Mouse (Mus musculus): ENCODE measurements around the gene Trat1. TPM values are rescaled to one million over a fixed set of nuclear protein-coding genes. Genes with fewer than 3 reads are reported as not detected.

Trat1 gene
- total RNA-seq, 1 experiment from 2014 or later, result 0.06 TPM

- no peak for DNase-seq
Observed at GRCm38 (mm10) chr16:48719679-48720078, 52.1 kb downstream of the Trat1 start.

- no peak for DNase-seq
Observed at GRCm38 (mm10) chr16:48716343-48716742, 55.5 kb downstream of the Trat1 start.

- DNase-seq, result no peak
Observed at GRCm38 (mm10) chr16:48701896-48702295, 69.9 kb downstream of the Trat1 start.

Other genes with a start within 250 kb of the Trat1 start
- not detected in 2 replicates for gene Retnlb, start 44.8 kb upstream of the Trat1 start, total RNA-seq (2021)
- 4.1 and 5.8 TPM in 2 replicates for gene Retnla, start 70.5 kb upstream of the Trat1 start, total RNA-seq (2021)
- not detected in 2 replicates for gene Retnlg, start 100.6 kb upstream of the Trat1 start, total RNA-seq (2021)
- gene Dzip3, start 222.1 kb upstream of the Trat1 start, total RNA-seq (2021), result 20.4 and 23.6 TPM in 2 replicates
- gene Cip2a, start 222.2 kb upstream of the Trat1 start, total RNA-seq (2021), result 4.4 and 4.8 TPM in 2 replicates